Mouse (Mus musculus): ENCODE data around the gene Slc35b3. TPM values are rescaled to one million over a fixed set of nuclear protein-coding genes. Genes with fewer than 3 reads are reported as not detected.

Gene Slc35b3
- polyA plus RNA-seq, 1 experiment from 2014 or later, result 16.0 TPM

GRCm38 (mm10) chr13:38935856-38936446 lies 24.7 kb downstream of the Slc35b3 start:
- H3K4me3 ChIP-seq, result no peak overlapping the region
- H3K36me3 ChIP-seq, result peaks cover 82% of the 10 kb centered on the region
- no peak overlapping the region for H3K27ac ChIP-seq
- H3K4me1 ChIP-seq, result no peaks in the 10 kb centered on the region
- H3K9ac ChIP-seq, result no peak overlapping the region
- ATAC-seq, result no peak
- no peaks in the 10 kb centered on the region for H3K9me3 ChIP-seq (replicated peaks)
- 83% methylated on average over 10 of the region's 10 CpGs for WGBS (ENCODE audit: insufficient replicate concordance)
- no peak overlapping the region for H3K4me2 ChIP-seq
- H3K27me3 ChIP-seq (replicated peaks), result no peaks in the 10 kb centered on the region

DNA sequence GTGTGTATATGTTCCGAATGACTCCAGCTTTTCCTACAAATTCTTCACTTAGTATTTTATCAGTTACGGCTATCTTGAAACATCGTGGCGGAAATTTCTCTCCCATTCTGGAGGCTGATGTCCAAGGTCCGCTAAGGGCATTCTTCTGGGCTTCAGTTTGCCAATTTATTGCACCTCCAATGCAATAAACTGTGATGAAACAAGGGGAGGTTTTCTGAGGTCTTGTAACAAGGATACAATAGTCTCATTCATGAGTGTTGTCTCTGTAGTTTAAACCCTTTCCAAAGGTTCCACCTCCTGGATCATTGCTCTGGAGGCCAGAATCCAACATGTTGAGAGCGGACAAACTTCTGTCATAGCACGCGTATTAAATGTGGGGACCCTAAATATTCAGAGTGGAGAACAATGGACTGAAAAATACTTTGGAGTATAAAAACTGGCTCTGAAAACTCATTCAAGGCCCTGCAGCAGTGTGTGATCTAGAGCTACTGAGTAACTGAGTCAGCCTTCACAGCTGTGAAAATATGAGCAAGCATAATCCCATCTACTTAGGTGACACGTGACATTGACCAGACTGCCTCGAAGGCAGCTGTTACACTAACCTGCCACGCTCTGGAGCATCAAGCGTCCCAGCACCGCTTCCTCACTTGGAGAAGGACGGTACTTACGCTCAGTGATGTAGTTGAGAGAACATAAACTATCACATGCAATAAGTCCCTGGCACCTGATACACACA lies 30.7 kb downstream of the Slc35b3 start:
- Histone ChIP-seq H3K4me3 (no peak overlapping the region), H3K27me3 (replicated peaks) (no peaks in the 10 kb centered on the region), H3K27ac (no peak overlapping the region), H3K4me2 (no peak overlapping the region), H3K4me1 (no peaks in the 10 kb centered on the region), H3K9me3 (replicated peaks) (no peaks in the 10 kb centered on the region), H3K9ac (no peak overlapping the region), H3K36me3 (peaks cover 45% of the 10 kb centered on the region)
- ATAC-seq, result no peak
- WGBS (ENCODE audit: insufficient replicate concordance), result 84% methylated on average over 15 of the region's 15 CpGs

- no peak for ATAC-seq
- WGBS (ENCODE audit: insufficient replicate concordance), result 43% methylated on average over 3 of the region's 3 CpGs
These were observed 38.0 kb downstream of the Slc35b3 start for GRCm38 (mm10) chr13:38922676-38923075.

GRCm38 (mm10) chr13:38921306-38921705 lies 39.4 kb downstream of the Slc35b3 start:
- no peak for ATAC-seq
- Histone ChIP-seq H3K4me3 (no peak overlapping the region), H3K27ac (no peak overlapping the region), H3K4me1 (no peaks in the 10 kb centered on the region), H3K9ac (no peak overlapping the region), H3K4me2 (no peak overlapping the region), H3K36me3 (no peaks in the 10 kb centered on the region), H3K27me3 (replicated peaks) (no peaks in the 10 kb centered on the region), H3K9me3 (replicated peaks) (no peaks in the 10 kb centered on the region)
- 71% methylated on average over 1 of the region's 1 CpGs for WGBS (ENCODE audit: insufficient replicate concordance)

More at GRCm38 (mm10) chr13:38922676-38923075, 38.0 kb downstream of the Slc35b3 start:
- no peak overlapping the region for H3K27ac ChIP-seq
- no peak overlapping the region for H3K4me3 ChIP-seq
- H3K9me3 ChIP-seq (replicated peaks), result no peaks in the 10 kb centered on the region
- H3K9ac ChIP-seq, result no peak overlapping the region
- H3K27me3 ChIP-seq (replicated peaks), result no peaks in the 10 kb centered on the region
- no peaks in the 10 kb centered on the region for H3K36me3 ChIP-seq
- no peaks in the 10 kb centered on the region for H3K4me1 ChIP-seq
- no peak overlapping the region for H3K4me2 ChIP-seq

DNA sequence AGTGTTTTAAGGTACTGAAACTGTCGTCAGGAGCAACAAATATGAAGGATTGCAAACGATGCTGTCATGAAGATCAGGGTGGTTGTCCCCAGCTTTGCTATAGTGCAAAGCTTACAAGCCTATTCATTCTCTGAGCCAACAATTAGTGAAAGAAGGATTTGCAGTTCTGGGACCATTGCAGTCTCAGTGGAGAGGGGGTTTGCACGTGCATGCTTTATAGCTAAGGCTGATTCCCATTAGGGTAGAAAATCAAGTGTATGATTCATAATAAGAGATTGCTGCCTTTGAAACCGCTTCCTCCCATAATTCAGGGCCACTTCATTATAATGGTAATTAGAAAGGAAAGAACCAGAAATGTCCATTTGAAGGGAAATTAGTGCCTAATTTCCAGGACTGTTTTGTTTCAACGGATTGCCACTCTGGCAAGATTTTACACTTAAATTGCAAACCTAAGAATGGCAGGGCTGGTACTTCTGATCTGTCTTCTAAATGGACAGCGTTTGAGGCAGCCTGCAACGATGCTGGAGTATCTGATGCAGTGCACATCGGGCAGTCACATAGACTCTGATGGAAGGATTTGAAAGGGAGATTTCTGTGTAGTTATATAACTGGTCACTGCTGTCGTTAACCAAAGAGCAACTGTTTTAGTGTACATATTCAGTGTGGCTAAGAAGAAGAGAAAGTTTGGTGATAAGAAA lies 42.3 kb downstream of the Slc35b3 start:
- Histone ChIP-seq H3K27me3 (replicated peaks) (no peaks in the 10 kb centered on the region), H3K36me3 (no peaks in the 10 kb centered on the region), H3K4me3 (no peak overlapping the region), H3K4me2 (no peak overlapping the region), H3K9ac (no peak overlapping the region), H3K9me3 (replicated peaks) (no peaks in the 10 kb centered on the region), H3K27ac (no peak overlapping the region), H3K4me1 (no peaks in the 10 kb centered on the region)
- ATAC-seq, result no peak
- 62% methylated on average over 9 of the region's 9 CpGs for WGBS (ENCODE audit: insufficient replicate concordance)

GRCm38 (mm10) chr13:38917556-38917955 lies 43.1 kb downstream of the Slc35b3 start:
- no peak overlapping the region for H3K4me2 ChIP-seq
- 77% methylated on average over 5 of the region's 5 CpGs for WGBS (ENCODE audit: insufficient replicate concordance)
- no peaks in the 10 kb centered on the region for H3K27me3 ChIP-seq (replicated peaks)
- H3K9ac ChIP-seq, result no peak overlapping the region
- no peak overlapping the region for H3K27ac ChIP-seq
- no peak for ATAC-seq
- no peak overlapping the region for H3K4me3 ChIP-seq
- H3K36me3 ChIP-seq, result no peaks in the 10 kb centered on the region
- no peaks in the 10 kb centered on the region for H3K9me3 ChIP-seq (replicated peaks)
- no peaks in the 10 kb centered on the region for H3K4me1 ChIP-seq

DNA sequence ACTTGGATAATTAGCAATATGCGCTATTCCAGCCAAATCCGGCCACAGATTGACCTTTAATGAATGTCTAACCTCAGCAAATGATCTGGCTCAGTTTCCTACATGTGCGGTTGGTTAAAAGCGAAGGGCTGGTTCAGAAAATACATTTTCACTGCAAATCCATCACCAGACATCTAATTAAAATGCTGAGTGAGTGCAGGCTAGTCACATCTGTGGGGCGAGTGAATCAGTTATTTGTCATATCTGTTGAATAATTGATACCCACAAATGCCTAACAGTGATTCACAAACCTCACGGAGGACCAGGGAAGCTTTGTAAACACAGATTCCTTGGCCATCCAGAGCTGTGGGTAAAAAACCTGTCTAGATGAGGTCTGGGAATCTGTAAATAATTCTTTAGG lies 45.9 kb downstream of the Slc35b3 start:
- Histone ChIP-seq H3K4me1 (no peaks in the 10 kb centered on the region), H3K27ac (no peak overlapping the region), H3K9me3 (replicated peaks) (no peaks in the 10 kb centered on the region), H3K4me3 (no peak overlapping the region), H3K27me3 (replicated peaks) (no peaks in the 10 kb centered on the region), H3K4me2 (no peak overlapping the region), H3K9ac (no peak overlapping the region), H3K36me3 (no peaks in the 10 kb centered on the region)
- WGBS (ENCODE audit: insufficient replicate concordance), result 67% methylated on average over 6 of the region's 6 CpGs
- ATAC-seq, result no peak

DNA sequence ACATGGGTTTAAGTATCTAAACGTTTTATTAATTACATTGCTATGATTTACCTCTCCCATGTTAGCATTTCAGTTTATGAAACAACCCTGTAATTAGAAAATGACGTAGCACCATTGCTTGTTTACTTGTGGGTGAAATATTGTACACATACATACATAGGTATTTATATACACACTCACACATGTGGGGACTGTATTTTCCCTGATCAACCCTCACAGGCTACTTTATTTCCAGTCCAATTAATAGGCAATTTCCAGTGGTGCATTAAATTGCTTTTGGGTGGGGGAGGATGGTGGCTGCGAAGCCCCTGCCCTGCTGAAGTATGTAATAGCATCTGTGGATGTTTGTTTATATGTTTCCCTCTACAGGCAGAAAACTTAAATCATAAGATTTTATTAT lies 68.3 kb downstream of the Slc35b3 start:
- Histone ChIP-seq H3K4me3 (no peak overlapping the region), H3K4me1 (no peaks in the 10 kb centered on the region), H3K9me3 (replicated peaks) (no peaks in the 10 kb centered on the region), H3K27me3 (replicated peaks) (no peaks in the 10 kb centered on the region), H3K9ac (no peak overlapping the region), H3K36me3 (no peaks in the 10 kb centered on the region), H3K4me2 (no peak overlapping the region), H3K27ac (no peak overlapping the region)
- ATAC-seq, result no peak
- WGBS (ENCODE audit: insufficient replicate concordance), result 62% methylated on average over 3 of the region's 3 CpGs

Measured in liver, embryonic 12.5 days (tissue).